Mouse (Mus musculus) mouse trophoblast stem cell (cell line): ENCODE data around the gene Zkscan17.

Experiments used
- in situ Hi-C, 2 experiments: fragments of 300-500 bp; cut with MseI, MboI; formaldehyde crosslinking; loops; 2 replicates in 1 of 2; 3 replicates in 1 of 2; pipeline ENCODE4 v1.15.1; 2025

Zkscan17 gene

GRCm38 (mm10) chr11:59519741-59520495 lies 6.6 kb downstream of the Zkscan17 start:
- in situ Hi-C loops, result no loop called here

- in situ Hi-C loops, result no loop called here
Observed at GRCm38 (mm10) chr11:59518226-59518625, 8.3 kb downstream of the Zkscan17 start.

- in situ Hi-C loops, result no loop called here
Observed at GRCm38 (mm10) chr11:59517441-59517840, 9.1 kb downstream of the Zkscan17 start.

GRCm38 (mm10) chr11:59514789-59515188 lies 11.8 kb downstream of the Zkscan17 start:
- in situ Hi-C loops, result no loop called here

GRCm38 (mm10) chr11:59514381-59514780 lies 12.2 kb downstream of the Zkscan17 start:
- in situ Hi-C loops, result no loop called here

GRCm38 (mm10) chr11:59513556-59513955 lies 13.0 kb downstream of the Zkscan17 start:
- in situ Hi-C loops, result no loop called here

- in situ Hi-C loops, result no loop called here
Observed at GRCm38 (mm10) chr11:59512733-59513132, 13.8 kb downstream of the Zkscan17 start.

GRCm38 (mm10) chr11:59511558-59511957 lies 15.0 kb downstream of the Zkscan17 start:
- in situ Hi-C loops, result no loop called here

- in situ Hi-C loops, result no loop called here
Observed at GRCm38 (mm10) chr11:59506713-59507074, 19.9 kb downstream of the Zkscan17 start.

- in situ Hi-C loops, result no loop called here
Observed at GRCm38 (mm10) chr11:59505839-59506712, 20.5 kb downstream of the Zkscan17 start.

- in situ Hi-C loops, result no loop called here
Observed at GRCm38 (mm10) chr11:59505351-59505838, 21.2 kb downstream of the Zkscan17 start.

- in situ Hi-C loops, result no loop called here
Observed at GRCm38 (mm10) chr11:59501978-59502700, 24.4 kb downstream of the Zkscan17 start.

GRCm38 (mm10) chr11:59497747-59498146 lies 28.8 kb downstream of the Zkscan17 start:
- in situ Hi-C loops, result no loop called here

GRCm38 (mm10) chr11:59496672-59497310 lies 29.8 kb downstream of the Zkscan17 start:
- in situ Hi-C loops, result no loop called here

GRCm38 (mm10) chr11:59486222-59486621 lies 40.3 kb downstream of the Zkscan17 start:
- in situ Hi-C loops, result loop anchor here in 1 of 2 experiments (10.0 kb wide), 1 partner anchor 251 kb away; no protein-coding TSS in a partner anchor

GRCm38 (mm10) chr11:59485641-59486040 lies 40.9 kb downstream of the Zkscan17 start:
- in situ Hi-C loops, result loop anchor here in 1 of 2 experiments (10.0 kb wide), 1 partner anchor 251 kb away; no protein-coding TSS in a partner anchor

- in situ Hi-C loops, result loop anchor here in 1 of 2 experiments (10.0 kb wide), 1 partner anchor 248 kb away; no protein-coding TSS in a partner anchor
Observed at GRCm38 (mm10) chr11:59483212-59483611, 43.3 kb downstream of the Zkscan17 start.

- in situ Hi-C loops, result loop anchor here (5.0 kb wide), 1 partner anchor 175 kb away; no protein-coding TSS in a partner anchor
Observed at GRCm38 (mm10) chr11:59477240-59477639, 49.3 kb downstream of the Zkscan17 start.

- in situ Hi-C loops, result no loop called here
Observed at GRCm38 (mm10) chr11:59472326-59472677, 54.2 kb downstream of the Zkscan17 start, which contains the start of gene Zfp867. Gene Zfp867 (minus strand): TSS chr11:59472474.

- in situ Hi-C loops, result no loop called here
Observed at GRCm38 (mm10) chr11:59471413-59472325, 54.9 kb downstream of the Zkscan17 start.
